Mouse (Mus musculus): ENCODE results near the gene Gm10803. TPM values are rescaled to one million over a fixed set of nuclear protein-coding genes. Genes with fewer than 3 reads are reported as not detected.

Gm10803 gene
- polyA plus RNA-seq, 1 experiment from 2014 or later = not detected

GRCm38 (mm10) chr2:93604601-93605285 is 44.4 kb downstream of the Gm10803 start:
- Histone ChIP-seq H3K9ac (ENCODE audit: low read length) (no peak overlapping the region), H3K4me1 (ENCODE audit: control insufficient read depth, insufficient read depth, low read length) (no peaks in the 10 kb centered on the region), H3K4me2 (ENCODE audit: low read depth, low read length) (no peak overlapping the region), H3K4me3 (replicated peaks; ENCODE audit: low read length) (no peak overlapping the region), H3K9me3 (replicated peaks; ENCODE audit: control insufficient read depth, low read length) (no peaks in the 10 kb centered on the region), H3K36me3 (ENCODE audit: control insufficient read depth, insufficient read depth, low read length) (no peaks in the 10 kb centered on the region), H3K27ac (ENCODE audit: low read length) (no peak overlapping the region), H3K27me3 (ENCODE audit: control insufficient read depth, insufficient read depth, low read length) (no peaks in the 10 kb centered on the region)
- WGBS = 82% methylated on average over 6 of the region's 6 CpGs
- no peak for ATAC-seq (ENCODE audit: insufficient read depth, low FRiP score)

GRCm38 (mm10) chr2:93608800-93609199 is 48.4 kb downstream of the Gm10803 start:
- H3K9ac ChIP-seq (ENCODE audit: low read length) = no peak overlapping the region
- H3K27me3 ChIP-seq (ENCODE audit: control insufficient read depth, insufficient read depth, low read length) = no peaks in the 10 kb centered on the region
- no peaks in the 10 kb centered on the region for H3K4me1 ChIP-seq (ENCODE audit: control insufficient read depth, insufficient read depth, low read length)
- H3K9me3 ChIP-seq (replicated peaks; ENCODE audit: control insufficient read depth, low read length) = no peaks in the 10 kb centered on the region
- H3K4me2 ChIP-seq (ENCODE audit: low read depth, low read length) = no peak overlapping the region
- ATAC-seq (ENCODE audit: insufficient read depth, low FRiP score) = no peak
- no peak overlapping the region for H3K4me3 ChIP-seq (replicated peaks; ENCODE audit: low read length)
- 73% methylated on average over 3 of the region's 3 CpGs for WGBS
- no peak overlapping the region for H3K27ac ChIP-seq (ENCODE audit: low read length)
- H3K36me3 ChIP-seq (ENCODE audit: control insufficient read depth, insufficient read depth, low read length) = no peaks in the 10 kb centered on the region

- Histone ChIP-seq H3K9me3 (replicated peaks; ENCODE audit: control insufficient read depth, low read length) (no peaks in the 10 kb centered on the region), H3K4me1 (ENCODE audit: control insufficient read depth, insufficient read depth, low read length) (no peaks in the 10 kb centered on the region), H3K4me2 (ENCODE audit: low read depth, low read length) (no peak overlapping the region), H3K36me3 (ENCODE audit: control insufficient read depth, insufficient read depth, low read length) (no peaks in the 10 kb centered on the region), H3K4me3 (replicated peaks; ENCODE audit: low read length) (no peak overlapping the region), H3K9ac (ENCODE audit: low read length) (no peak overlapping the region), H3K27ac (ENCODE audit: low read length) (no peak overlapping the region), H3K27me3 (ENCODE audit: control insufficient read depth, insufficient read depth, low read length) (no peaks in the 10 kb centered on the region)
- ATAC-seq (ENCODE audit: insufficient read depth, low FRiP score) = no peak
- 72% methylated on average over 7 of the region's 7 CpGs for WGBS
These were observed 52.7 kb downstream of the Gm10803 start for GRCm38 (mm10) chr2:93613020-93613419.

Other genes with a start within 250 kb of the Gm10803 start
- 15.3 and 17.0 TPM in 2 replicates for gene Tspan18, start 226.1 kb upstream of the Gm10803 start, polyA plus RNA-seq (2015; fragmentation: Nextera tagmentation; extraction: Ambion mirVana)
- gene Cd82, start 97.4 kb upstream of the Gm10803 start, polyA plus RNA-seq (2015; fragmentation: Nextera tagmentation; extraction: Ambion mirVana) = 112 and 127 TPM in 2 replicates
- gene Alx4, start 81.8 kb downstream of the Gm10803 start, polyA plus RNA-seq (2015; fragmentation: Nextera tagmentation; extraction: Ambion mirVana) = 0.12 and 0.21 TPM in 2 replicates